In genomic region chr12:104964953-104965911, GRCm38 (mm10) we compare ENCODE assay signal across 9 mouse cellular contexts. TPM values are rescaled to one million over a fixed set of nuclear protein-coding genes. Genes with fewer than 3 reads are reported as not detected.
DNase-seq lines count a peak whose midpoint lies in the region; ATAC-seq lines count a peak whose summit lies in the region.
"Had no signal": no experiment of that assay in that cellular context is flagged by ENCODE, and none has a peak within 500 bp of the region (broad histone marks: within the 10 kb centered on the region; RNA-seq: fewer than 3 reads in every experiment).

No protein-coding gene starts in this region.

- no peak overlapping the region for H3K4me2 ChIP-seq in embryonic facial prominence, embryonic 13.5 days
- no peak overlapping the region for H3K4me2 ChIP-seq in midbrain, embryonic 12.5 days (replicated peaks)
- H3K4me2 ChIP-seq in heart, embryonic 12.5 days = no peak overlapping the region

- peak overlapping the region; percentile 41; the same call in 1 of the 2 replicates for H3K27ac ChIP-seq in embryonic facial prominence, embryonic 13.5 days
- no peak overlapping the region for H3K27ac ChIP-seq in embryonic facial prominence, embryonic 10.5 days (replicated peaks)
- H3K27ac ChIP-seq in midbrain, embryonic 12.5 days (replicated peaks) = peak overlapping the region; percentile 49; the same call in 1 of the 2 replicates
- no peak overlapping the region for H3K27ac ChIP-seq in heart, embryonic 12.5 days (ENCODE audit: poor library complexity, severe bottlenecking)

- no peak for ATAC-seq in embryonic facial prominence, embryonic 13.5 days (ENCODE audit: insufficient number of reproducible peaks, insufficient read depth, low FRiP score, low TSS enrichment, low read depth)
- ATAC-seq in midbrain, embryonic 12.5 days (ENCODE audit: low FRiP score, low read depth) = peak; percentile 63; the same call in 1 of the 2 replicates
- ATAC-seq in erythroblast, adult 5-6 weeks (replicated peaks; ENCODE audit: low FRiP score, poor library complexity, severe bottlenecking) = no peak
- ATAC-seq in erythroid progenitor cell, adult 5-6 weeks (replicated peaks; ENCODE audit: low FRiP score, poor library complexity, severe bottlenecking) = no peak
- no peak for ATAC-seq in heart, embryonic 12.5 days (ENCODE audit: insufficient number of reproducible peaks, low FRiP score)
- ATAC-seq: activated CD4-positive, CD25-positive, alpha-beta regulatory T cell, adult 4 months had no signal

- WGBS in embryonic facial prominence, embryonic 13.5 days = 74% methylated on average over 7 of the region's 7 CpGs
- WGBS in embryonic facial prominence, embryonic 10.5 days = 77% methylated on average over 7 of the region's 7 CpGs
- WGBS in midbrain, embryonic 12.5 days = 63% methylated on average over 7 of the region's 7 CpGs
- WGBS in heart, embryonic 12.5 days = 70% methylated on average over 7 of the region's 7 CpGs

- no peak overlapping the region for H3K9ac ChIP-seq in embryonic facial prominence, embryonic 13.5 days
- H3K9ac ChIP-seq in midbrain, embryonic 12.5 days (replicated peaks) = no peak overlapping the region
- no peak overlapping the region for H3K9ac ChIP-seq in heart, embryonic 12.5 days

- H3K36me3 ChIP-seq in embryonic facial prominence, embryonic 13.5 days = 0 out of 2 replicates have a peak, but pooled peaks cover 4% of the 10 kb centered on the region
- H3K36me3 ChIP-seq in embryonic facial prominence, embryonic 10.5 days (replicated peaks) = no peaks in the 10 kb centered on the region
- no peaks in the 10 kb centered on the region for H3K36me3 ChIP-seq in midbrain, embryonic 12.5 days
- no peaks in the 10 kb centered on the region for H3K36me3 ChIP-seq in heart, embryonic 12.5 days

- no peaks in the 10 kb centered on the region; the same call in 1 of the 2 replicates for H3K27me3 ChIP-seq in embryonic facial prominence, embryonic 13.5 days
- peaks cover 7% of the 10 kb centered on the region for H3K27me3 ChIP-seq in embryonic facial prominence, embryonic 10.5 days (replicated peaks; ENCODE audit: low read depth, poor library complexity, severe bottlenecking)
- H3K27me3 ChIP-seq in midbrain, embryonic 12.5 days = no peaks in the 10 kb centered on the region
- peaks cover 12% of the 10 kb centered on the region; the same call in 1 of the 2 replicates for H3K27me3 ChIP-seq in heart, embryonic 12.5 days (replicated peaks)

- H3K9me3 ChIP-seq in embryonic facial prominence, embryonic 13.5 days = no peaks in the 10 kb centered on the region
- H3K9me3 ChIP-seq in embryonic facial prominence, embryonic 10.5 days = no peaks in the 10 kb centered on the region
- H3K9me3 ChIP-seq in midbrain, embryonic 12.5 days = no peaks in the 10 kb centered on the region
- peaks cover 3% of the 10 kb centered on the region for H3K9me3 ChIP-seq in heart, embryonic 12.5 days (replicated peaks)

- peaks cover 28% of the 10 kb centered on the region for H3K4me1 ChIP-seq in embryonic facial prominence, embryonic 13.5 days
- peaks cover 16% of the 10 kb centered on the region for H3K4me1 ChIP-seq in embryonic facial prominence, embryonic 10.5 days
- H3K4me1 ChIP-seq in midbrain, embryonic 12.5 days = peaks cover 11% of the 10 kb centered on the region; the same call in 1 of the 2 replicates
- H3K4me1 ChIP-seq in heart, embryonic 12.5 days (replicated peaks) = peaks cover 23% of the 10 kb centered on the region

- no peak for DNase-seq in embryonic facial prominence, embryonic 10.5 days (ENCODE audit: low spot score)
- DNase-seq in embryo, embryonic 11.5 days (ENCODE audit: low read depth, low spot score) = peak; percentile 26
- peak; percentile 58 to 62 for DNase-seq in kidney, postnatal 25 days

- no peak overlapping the region for H3K4me3 ChIP-seq in embryonic facial prominence, embryonic 13.5 days
- H3K4me3 ChIP-seq in embryonic facial prominence, embryonic 10.5 days = no peak overlapping the region
- no peak overlapping the region for H3K4me3 ChIP-seq in midbrain, embryonic 12.5 days
- no peak overlapping the region for H3K4me3 ChIP-seq in heart, embryonic 12.5 days

RNA-seq across cellular contexts. Expression of gene Syne3, which starts 44.4 kb away (rescaled TPM):
- polyA plus RNA-seq in embryonic facial prominence, embryonic 13.5 days (2015; fragmentation: Nextera tagmentation; extraction: Ambion mirVana) = 1.3 and 1.6 TPM in 2 replicates
- 0.24 and 0.26 TPM in 2 replicates for polyA plus RNA-seq in embryonic facial prominence, embryonic 10.5 days (2016; fragmentation: Nextera tagmentation; extraction: Ambion mirVana)
- 0.14 and 0.18 TPM in 2 replicates for polyA plus RNA-seq in midbrain, embryonic 12.5 days (2016; fragmentation: Nextera tagmentation; extraction: Ambion mirVana)
- 4.8 and 5.6 TPM in 2 replicates for total RNA-seq in erythroblast, adult 5-6 weeks (2015; ENCODE audit: low replicate concordance)
- total RNA-seq in erythroblast, adult 5-6 weeks (2017; ENCODE audit: low replicate concordance) = 10.3 and 14.8 TPM in 2 replicates
- total RNA-seq in erythroid progenitor cell, adult 5-6 weeks (2015; ENCODE audit: low replicate concordance) = 19.7 and 20.9 TPM in 2 replicates
- 29.5 and 46.1 TPM in 2 replicates for total RNA-seq in erythroid progenitor cell, adult 5-6 weeks (2017; ENCODE audit: low replicate concordance)
- polyA plus RNA-seq in heart, embryonic 12.5 days (2016; fragmentation: Nextera tagmentation; extraction: Ambion mirVana) = 0.19 and 0.32 TPM in 2 replicates

Comparison
In these comparisons a context has a peak if more than half of its experiments do, and no peak if none do; other contexts are left out.
1. H3K27ac ChIP-seq: peak in embryonic facial prominence, embryonic 13.5 days (single experiment) and midbrain, embryonic 12.5 days (single experiment); none in embryonic facial prominence, embryonic 10.5 days (single experiment) and heart, embryonic 12.5 days (single experiment).